In the genomic region with DNA sequence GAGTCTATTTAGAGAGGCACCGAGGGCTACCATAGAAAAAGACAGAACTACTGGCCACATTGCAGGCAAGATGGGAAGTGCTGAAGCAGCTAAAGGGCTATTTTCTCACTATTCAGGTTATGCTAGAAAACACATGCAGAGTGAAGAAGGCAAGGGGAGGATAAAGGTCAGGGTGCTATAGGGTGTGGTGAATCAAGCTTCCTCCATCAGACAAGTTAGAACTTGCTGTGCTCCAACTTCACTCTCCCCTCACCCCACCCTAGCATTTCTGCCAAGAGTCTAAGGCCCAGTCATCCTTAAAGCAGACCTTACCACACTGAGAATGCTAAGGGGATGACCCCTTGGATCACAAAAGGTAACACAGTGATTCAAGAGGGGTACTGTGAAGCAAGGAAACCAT, we compare ENCODE assay signal across 32 mouse cellular contexts. TPM values are rescaled to one million over a fixed set of nuclear protein-coding genes. Genes with fewer than 3 reads are reported as not detected.
"Had no signal": no experiment of that assay in that cellular context is flagged by ENCODE, and none has a peak within 500 bp of the region (broad histone marks: within the 10 kb centered on the region; RNA-seq: fewer than 3 reads in every experiment).

No protein-coding gene starts in this region.

- H3K36me3 ChIP-seq: liver, embryonic 13.5 days; neural tube, embryonic 13.5 days had no signal

- DNase-seq: kidney, adult 2 months; kidney, postnatal 25 days; layer of hippocampus, postnatal 36 days; liver, embryonic 13.5 days; lung, adult 2 months; lung, postnatal 14 days; lung, postnatal 4 days; midbrain, embryonic 14.5 days; right cerebral cortex, postnatal 25 days; spleen, adult 18-20 months; thymus, adult 18-20 months; thymus, postnatal 36 days had no signal

- H3K4me3 ChIP-seq: layer of hippocampus, adult 2 months; left cerebral cortex, adult 2 months; liver, embryonic 13.5 days; neural tube, embryonic 13.5 days had no signal

- ATAC-seq: inflammation-experienced regulatory T-cells, adult 6 months had no signal

- H3K9ac ChIP-seq: liver, embryonic 13.5 days; neural tube, embryonic 13.5 days had no signal

- H3K9me3 ChIP-seq: liver, embryonic 13.5 days; neural tube, embryonic 13.5 days had no signal

- H3K4me1 ChIP-seq: liver, embryonic 13.5 days; neural tube, embryonic 13.5 days had no signal

- H3K27me3 ChIP-seq: liver, embryonic 13.5 days; neural tube, embryonic 13.5 days had no signal

- H3K4me2 ChIP-seq: liver, embryonic 13.5 days; midbrain, embryonic 11.5 days; neural tube, embryonic 13.5 days had no signal

- H3K27ac ChIP-seq: kidney, postnatal 0 days; layer of hippocampus, adult 2 months; left cerebral cortex, adult 2 months; liver, embryonic 13.5 days; neural tube, embryonic 13.5 days had no signal

RNA-seq across cellular contexts. Expression of gene Ivl, which starts 6.0 kb away (rescaled TPM):
- total RNA-seq: layer of hippocampus, adult 2 months; layer of hippocampus, postnatal 10 days; layer of hippocampus, postnatal 36 days; left cerebral cortex, adult 2 months; left cerebral cortex, postnatal 10 days; left cerebral cortex, postnatal 36 days; liver, adult 2 months; megakaryocyte progenitor cell, adult 5-6 weeks; megakaryocyte-erythroid progenitor cell, adult 5-6 weeks; neutrophil, adult 5-6 weeks had no signal
- polyA plus RNA-seq: inflammation-experienced regulatory T-cells, adult 6 months; large intestine, adult 2 months; limb, embryonic 11.5 days; liver, adult 2 months; liver, embryonic 16.5 days; lung, embryonic 16.5 days; midbrain, embryonic 11.5 days; midbrain, embryonic 14.5 days; neural tube, embryonic 13.5 days had no signal

RNA-seq across cellular contexts. Expression of gene Smcp, which starts 9.3 kb away (rescaled TPM):
- total RNA-seq: layer of hippocampus, adult 2 months; layer of hippocampus, postnatal 10 days; layer of hippocampus, postnatal 36 days; left cerebral cortex, adult 2 months; left cerebral cortex, postnatal 10 days; left cerebral cortex, postnatal 36 days; liver, adult 2 months; megakaryocyte progenitor cell, adult 5-6 weeks; megakaryocyte-erythroid progenitor cell, adult 5-6 weeks; neutrophil, adult 5-6 weeks had no signal
- polyA plus RNA-seq: inflammation-experienced regulatory T-cells, adult 6 months; kidney, embryonic 14.5 days; kidney, postnatal 0 days; large intestine, adult 2 months; limb, embryonic 11.5 days; limb, embryonic 14.5 days; liver, adult 2 months; liver, embryonic 13.5 days; lung, adult 2 months; lung, embryonic 16.5 days; midbrain, embryonic 11.5 days; midbrain, embryonic 14.5 days; neural tube, embryonic 13.5 days had no signal

RNA-seq across cellular contexts. Expression of gene 2210017I01Rik, which starts 27.8 kb away (rescaled TPM):
- total RNA-seq: layer of hippocampus, adult 2 months; layer of hippocampus, postnatal 10 days; layer of hippocampus, postnatal 36 days; left cerebral cortex, adult 2 months; left cerebral cortex, postnatal 10 days; left cerebral cortex, postnatal 36 days; liver, adult 2 months; megakaryocyte progenitor cell, adult 5-6 weeks; megakaryocyte-erythroid progenitor cell, adult 5-6 weeks; neutrophil, adult 5-6 weeks had no signal
- polyA plus RNA-seq: inflammation-experienced regulatory T-cells, adult 6 months; kidney, adult 2 months; kidney, embryonic 14.5 days; kidney, postnatal 0 days; large intestine, adult 2 months; limb, embryonic 11.5 days; limb, embryonic 14.5 days; liver, adult 2 months; liver, embryonic 13.5 days; liver, embryonic 16.5 days; lung, embryonic 16.5 days; midbrain, embryonic 11.5 days; midbrain, embryonic 14.5 days; neural tube, embryonic 13.5 days had no signal

RNA-seq across cellular contexts. Expression of gene Lce6a, which starts 42.0 kb away (rescaled TPM):
- total RNA-seq: layer of hippocampus, adult 2 months; layer of hippocampus, postnatal 10 days; layer of hippocampus, postnatal 36 days; left cerebral cortex, adult 2 months; left cerebral cortex, postnatal 10 days; left cerebral cortex, postnatal 36 days; liver, adult 2 months; megakaryocyte progenitor cell, adult 5-6 weeks; megakaryocyte-erythroid progenitor cell, adult 5-6 weeks; neutrophil, adult 5-6 weeks had no signal
- polyA plus RNA-seq: inflammation-experienced regulatory T-cells, adult 6 months; kidney, adult 2 months; kidney, embryonic 14.5 days; kidney, postnatal 0 days; large intestine, adult 2 months; limb, embryonic 11.5 days; liver, adult 2 months; liver, embryonic 13.5 days; lung, adult 2 months; lung, embryonic 16.5 days; midbrain, embryonic 11.5 days; midbrain, embryonic 14.5 days; neural tube, embryonic 13.5 days had no signal

RNA-seq across cellular contexts. Expression of gene 2310046K23Rik, which starts 45.2 kb away (rescaled TPM):
- total RNA-seq: layer of hippocampus, adult 2 months; layer of hippocampus, postnatal 10 days; layer of hippocampus, postnatal 36 days; left cerebral cortex, adult 2 months; left cerebral cortex, postnatal 10 days; left cerebral cortex, postnatal 36 days; liver, adult 2 months; megakaryocyte progenitor cell, adult 5-6 weeks; megakaryocyte-erythroid progenitor cell, adult 5-6 weeks; neutrophil, adult 5-6 weeks had no signal
- polyA plus RNA-seq: inflammation-experienced regulatory T-cells, adult 6 months; kidney, adult 2 months; kidney, embryonic 14.5 days; kidney, postnatal 0 days; large intestine, adult 2 months; limb, embryonic 11.5 days; limb, embryonic 14.5 days; liver, adult 2 months; liver, embryonic 13.5 days; liver, embryonic 16.5 days; lung, embryonic 16.5 days; midbrain, embryonic 11.5 days; midbrain, embryonic 14.5 days; neural tube, embryonic 13.5 days; testis, adult 2 months had no signal
